Mouse (Mus musculus): Measurements from ENCODE around the gene Gm7029.
"Not testable (repeated sequence)": the region's sequence is repeated elsewhere in the genome, so short reads cannot be mapped to it uniquely, and the experiment has no call there.

The Gm7029 gene

GRCm38 (mm10) chr17:33873537-33873936, at the start of gene Gm7029:
Gene Gm7029 (plus strand): TSS chr17:33873837.
- not testable (repeated sequence) for DNase-seq

DNA sequence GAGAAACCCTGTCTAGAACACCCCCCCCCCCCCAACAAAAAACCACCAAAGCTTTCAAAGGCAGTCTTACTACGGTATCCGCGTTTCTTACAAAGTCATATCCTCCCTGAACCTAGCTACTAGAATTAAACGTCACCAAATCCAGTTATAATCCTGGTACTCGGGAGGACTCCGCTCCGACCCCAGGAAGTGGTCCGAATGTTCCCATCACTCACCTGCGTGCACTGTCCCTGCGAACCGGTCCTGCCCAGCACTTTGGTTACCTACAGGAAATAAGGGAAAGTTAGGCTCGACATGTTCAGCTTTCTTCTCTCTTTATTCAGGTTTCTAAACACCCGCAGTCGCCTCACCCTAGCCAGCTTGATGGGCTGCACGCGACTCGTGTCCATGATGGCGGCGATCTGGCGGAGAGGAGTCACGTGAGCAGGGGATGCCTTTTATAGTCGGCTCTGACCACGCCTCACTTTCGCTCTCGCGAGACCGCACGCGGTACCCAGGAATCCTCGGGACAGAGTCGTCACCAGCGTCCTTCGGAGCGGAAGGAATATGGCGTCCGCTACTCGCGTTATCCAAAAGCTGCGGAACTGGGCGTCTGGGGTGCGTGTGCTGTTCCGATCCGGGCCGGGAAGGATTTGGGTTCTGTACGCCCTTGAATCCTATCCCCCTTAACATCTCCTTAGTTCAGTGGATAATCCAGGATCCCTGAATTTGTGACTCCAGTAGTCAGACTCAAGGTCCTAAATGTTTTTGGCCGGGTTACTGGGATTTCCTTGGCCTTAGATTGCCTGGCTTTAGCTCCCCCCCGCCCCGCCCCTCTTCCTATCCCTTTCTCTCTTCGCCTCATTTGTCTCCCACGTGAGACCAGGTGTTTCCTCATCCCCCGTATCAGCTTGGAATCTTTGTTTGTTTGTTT, 49.3 kb upstream of the Gm7029 start, which contains the start of the genes Rps28 and Ndufa7:
TSS of gene Rps28 (minus strand) at position 479 of the 913 bp plus-strand sequence.
TSS of gene Ndufa7 (plus strand) at position 489 of the 913 bp plus-strand sequence.
- peak; percentile 98 to 99 for DNase-seq

DNA sequence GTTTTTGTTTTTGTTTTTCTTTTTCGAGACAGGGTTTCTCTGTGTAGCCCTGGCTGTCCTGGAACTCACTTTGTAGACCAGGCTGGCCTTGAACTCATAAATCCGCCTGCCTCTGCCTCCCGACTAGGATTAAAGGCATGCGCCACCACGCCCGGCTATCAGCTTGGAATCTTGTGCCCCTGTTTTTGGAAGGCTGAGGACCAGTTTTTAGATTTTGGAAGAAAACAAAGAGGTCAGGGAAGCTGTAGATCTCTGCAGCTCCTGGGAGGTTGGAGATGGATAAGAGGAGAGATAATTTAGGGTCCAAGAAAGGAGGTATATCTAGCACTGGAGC, 48.7 kb upstream of the Gm7029 start:
- not testable (repeated sequence) for DNase-seq

DNA sequence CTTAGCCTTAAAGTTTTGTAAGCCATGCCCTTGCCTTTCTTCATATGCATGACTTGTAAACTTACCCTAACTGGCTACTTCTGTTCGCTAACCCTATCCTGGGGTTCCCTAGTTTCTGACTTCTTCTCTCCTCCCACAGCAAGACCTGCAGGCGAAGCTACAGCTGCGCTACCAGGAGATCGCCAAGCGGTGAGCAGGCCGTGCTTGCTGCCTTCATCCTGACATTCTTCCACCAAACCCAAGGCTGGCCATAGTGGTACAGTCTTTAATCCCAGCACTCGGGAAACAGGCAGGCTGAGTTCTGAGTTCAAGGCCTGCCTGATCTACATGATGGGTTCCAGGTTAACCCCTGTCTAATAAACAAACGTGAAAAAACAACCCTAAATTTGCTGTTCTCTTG, 48.2 kb upstream of the Gm7029 start:
- no peak for DNase-seq

GRCm38 (mm10) chr17:33826850-33827249, 46.8 kb upstream of the Gm7029 start:
- peak; percentile 83 to 86 for DNase-seq

DNA sequence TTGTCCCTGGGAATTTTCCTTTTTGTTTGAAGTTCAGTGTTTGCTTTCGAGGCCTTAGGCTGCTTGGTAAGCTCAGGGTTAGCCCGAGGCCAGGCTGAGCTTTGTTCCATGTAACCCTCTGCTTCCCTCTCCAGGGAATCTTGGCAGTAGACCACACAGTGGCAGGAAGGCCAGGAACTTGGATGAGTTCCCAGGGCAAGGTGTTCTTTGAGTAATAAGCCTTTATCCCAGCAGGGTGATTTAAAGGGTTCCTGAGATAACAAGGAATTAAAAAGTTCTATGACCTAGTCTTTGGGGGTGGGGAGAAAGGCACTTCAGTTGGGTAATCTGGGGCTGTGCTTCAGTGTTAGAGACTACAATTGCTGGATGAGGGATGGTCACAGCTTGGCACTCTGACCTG, 44.7 kb upstream of the Gm7029 start:
- DNase-seq = peak; percentile 46 to 66

DNA sequence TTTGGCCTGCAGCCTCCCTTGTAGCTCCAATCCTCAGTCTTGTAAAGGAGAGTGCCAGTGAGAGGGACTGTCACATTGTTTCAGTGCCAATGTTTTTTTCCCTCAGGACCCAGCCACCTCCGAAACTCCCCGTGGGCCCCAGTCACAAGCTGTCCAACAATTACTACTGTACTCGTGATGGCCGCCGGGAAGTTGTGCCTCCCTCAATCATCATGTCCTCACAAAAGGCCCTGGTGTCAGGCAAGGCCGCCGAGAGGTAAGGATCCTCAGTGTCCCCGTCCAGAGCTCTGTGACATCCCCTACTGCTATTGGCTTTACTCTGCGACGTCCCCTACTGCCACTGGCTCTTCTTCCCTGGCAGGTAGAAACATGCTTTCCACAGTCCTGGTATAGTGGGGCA, 44.1 kb upstream of the Gm7029 start:
- DNase-seq = no peak

GRCm38 (mm10) chr17:33842966-33843795, 30.5 kb upstream of the Gm7029 start, which contains the start of gene Cd320:
Gene Cd320 (plus strand): TSS chr17:33843091.
- DNase-seq = peak; percentile 94 to 95

- no peak for DNase-seq
Measured at GRCm38 (mm10) chr17:33844196-33844595, 29.4 kb upstream of the Gm7029 start.

DNA sequence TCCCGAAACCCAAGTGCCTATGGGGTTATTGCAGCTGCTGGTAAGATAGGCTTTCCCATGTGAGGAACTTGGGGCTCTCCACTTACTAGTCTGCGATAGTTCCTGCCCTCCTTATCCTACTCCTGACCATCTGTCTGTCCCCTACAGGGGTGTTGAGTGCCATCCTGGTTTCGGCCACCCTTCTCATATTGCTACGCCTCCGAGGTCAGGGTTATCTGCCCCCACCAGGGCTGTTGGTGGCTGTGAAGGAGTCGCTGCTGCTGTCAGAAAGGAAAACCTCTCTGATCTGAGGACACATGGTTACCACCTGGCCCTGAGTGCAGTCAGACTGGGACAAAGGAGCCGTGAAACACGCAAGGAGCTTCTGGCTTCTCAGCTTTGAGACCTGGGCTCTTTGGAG, 25.5 kb upstream of the Gm7029 start:
- DNase-seq = no peak

- DNase-seq = no peak
Measured at GRCm38 (mm10) chr17:33851331-33851730, 22.3 kb upstream of the Gm7029 start.

- no peak for DNase-seq
Measured at GRCm38 (mm10) chr17:33857816-33858215, 15.8 kb upstream of the Gm7029 start.

GRCm38 (mm10) chr17:33865330-33866030, 8.2 kb upstream of the Gm7029 start:
- peak; percentile 13 to 54 for DNase-seq

- DNase-seq = peak; percentile 36 to 52
Measured at GRCm38 (mm10) chr17:33874411-33874810, 774 bp downstream of the Gm7029 start.

GRCm38 (mm10) chr17:33875797-33876196, 2.2 kb downstream of the Gm7029 start:
- DNase-seq = not testable (repeated sequence)

DNA sequence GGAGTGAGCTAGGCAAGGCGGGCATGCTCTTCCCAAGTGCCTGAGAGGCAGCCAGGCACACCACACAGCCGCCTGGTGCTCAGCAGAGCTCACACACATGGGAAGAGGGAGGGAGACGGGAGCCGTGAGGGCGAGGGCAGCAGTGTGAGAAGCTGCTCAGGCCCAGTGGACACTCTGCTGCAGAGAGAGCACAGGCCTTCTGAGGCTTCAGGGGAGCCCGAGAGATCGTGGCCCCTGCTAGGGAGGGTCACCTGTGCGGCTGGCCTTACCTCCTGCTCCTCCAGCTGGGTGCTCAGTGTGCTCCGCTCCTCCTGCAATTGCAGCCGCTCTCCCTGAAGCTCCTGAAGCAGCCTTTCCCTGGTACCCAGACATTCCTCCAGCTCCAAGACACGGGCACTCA, 10.7 kb downstream of the Gm7029 start:
- DNase-seq = not testable (repeated sequence)

- not testable (repeated sequence) for DNase-seq
Measured at GRCm38 (mm10) chr17:33887802-33888201, 14.2 kb downstream of the Gm7029 start.

- DNase-seq = not testable (repeated sequence)
Measured at GRCm38 (mm10) chr17:33888230-33888629, 14.6 kb downstream of the Gm7029 start.

DNA sequence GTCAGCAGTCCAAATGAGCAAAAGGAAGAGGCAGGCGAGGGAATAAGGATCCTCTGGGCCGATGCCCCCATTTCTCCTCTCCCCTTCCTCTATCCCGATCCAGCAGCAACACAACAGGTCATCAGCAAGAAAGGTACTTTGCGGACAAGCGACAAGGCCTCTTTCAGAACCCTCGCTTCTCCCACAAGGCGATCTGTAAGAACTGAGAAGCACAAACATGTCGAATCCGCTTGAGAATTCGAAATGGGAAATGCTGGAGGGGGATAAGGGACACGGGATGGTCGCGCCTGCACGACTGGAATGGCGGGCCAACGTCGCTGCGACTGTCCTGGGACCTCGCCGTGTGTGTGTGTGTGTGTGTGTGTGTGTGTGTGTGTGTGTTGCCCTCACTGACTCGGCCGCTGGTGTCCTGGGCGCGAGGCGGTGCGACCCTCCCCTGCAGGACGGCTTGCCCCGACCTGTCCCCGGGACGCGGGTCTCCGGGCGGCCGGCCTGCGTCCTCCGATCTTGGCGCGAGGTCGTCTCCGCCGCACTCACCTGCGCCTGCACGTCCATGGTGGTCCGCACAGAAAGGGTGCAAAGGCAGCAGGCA, 16.4 kb downstream of the Gm7029 start:
- not testable (repeated sequence) for DNase-seq

GRCm38 (mm10) chr17:33890533-33891059, 17.0 kb downstream of the Gm7029 start, which contains the start of gene Kifc1:
Gene Kifc1 (minus strand): TSS chr17:33890661.
- peak; percentile 100 for DNase-seq

DNA sequence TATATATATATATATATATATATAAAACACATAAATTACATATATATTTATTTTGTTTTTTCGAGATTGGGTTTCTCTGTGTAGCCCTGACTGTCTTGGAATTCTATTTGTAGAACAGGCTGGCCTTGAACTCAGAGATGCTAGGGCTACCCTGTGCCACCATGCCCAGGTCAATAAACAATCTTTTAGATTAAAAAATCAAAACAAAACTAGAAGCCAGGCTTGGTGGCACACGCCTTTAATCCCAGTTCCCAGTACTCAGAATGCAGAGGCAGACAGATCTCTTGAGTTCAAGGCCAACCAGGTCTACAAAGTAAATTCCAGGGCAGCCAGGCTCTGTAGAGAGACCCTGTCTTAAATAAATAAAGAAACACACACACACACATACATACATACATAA, 17.7 kb downstream of the Gm7029 start:
- no peak for DNase-seq

DNA sequence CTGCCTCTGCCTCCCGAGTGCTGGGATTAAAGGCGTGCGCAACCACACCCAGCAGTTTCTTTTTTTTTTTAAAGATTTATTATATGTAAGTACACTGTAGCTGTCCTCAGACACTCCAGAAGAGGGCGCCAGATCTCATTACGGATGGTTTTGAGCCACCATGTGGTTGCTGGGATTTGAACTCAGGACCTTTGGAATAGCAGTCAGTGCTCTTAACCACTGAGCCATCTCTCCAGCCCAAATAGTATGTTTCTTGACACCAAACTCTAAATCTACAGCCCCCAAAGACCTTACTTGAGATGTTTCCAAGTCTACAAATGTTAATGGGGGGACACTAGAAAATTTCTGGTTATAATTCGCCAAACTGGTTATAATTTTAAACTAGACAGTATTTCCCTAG, 18.3 kb downstream of the Gm7029 start:
- not testable (repeated sequence) for DNase-seq

All from cerebellum, postnatal 14 days (tissue).